Mouse (Mus musculus): ENCODE results near the gene Zkscan17.
A peak's percentile ranks its signal among the peaks of the same experiment; 100 is the strongest.

Gene Zkscan17

DNA sequence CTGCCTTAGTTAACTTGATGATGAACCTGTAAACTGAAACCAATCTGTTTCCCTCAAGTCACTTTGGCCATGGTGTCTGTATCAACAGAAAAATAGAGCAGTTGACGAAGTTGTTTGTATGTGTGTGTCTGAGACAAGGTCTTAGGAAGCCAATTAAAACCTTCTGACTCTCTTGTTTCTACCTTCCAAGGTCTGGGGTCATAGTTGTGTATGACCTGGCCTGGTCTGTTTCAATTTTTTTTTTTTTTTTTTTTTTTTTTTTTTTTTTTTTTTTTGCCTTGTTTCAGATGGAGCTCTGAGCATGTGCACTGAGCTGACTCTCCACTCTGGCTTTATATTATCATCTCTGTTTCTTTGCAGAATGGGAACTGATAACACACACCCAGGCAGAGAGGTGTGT lies 9.1 kb downstream of the Zkscan17 start:
- no peak for DNase-seq

DNA sequence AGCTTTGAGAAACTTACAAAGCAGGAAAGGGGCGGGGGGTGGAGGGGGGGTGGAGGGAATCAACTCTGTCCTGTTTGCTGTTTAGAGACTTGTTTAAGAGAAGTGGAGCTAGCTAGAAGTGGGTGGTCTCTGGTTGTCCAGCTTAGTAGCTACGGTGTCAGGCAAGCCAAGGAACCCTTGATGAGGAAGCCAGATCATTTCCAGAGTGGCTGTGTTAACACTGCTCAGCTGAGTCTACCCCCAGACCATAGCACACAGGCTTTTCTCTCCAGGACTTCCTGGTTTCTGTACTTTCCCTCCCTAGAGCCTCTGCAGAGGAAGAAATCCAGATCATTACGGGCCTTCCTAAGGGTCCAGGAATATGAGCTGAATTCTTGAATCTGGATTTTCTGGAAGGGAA lies 11.8 kb downstream of the Zkscan17 start:
- no peak for DNase-seq

DNA sequence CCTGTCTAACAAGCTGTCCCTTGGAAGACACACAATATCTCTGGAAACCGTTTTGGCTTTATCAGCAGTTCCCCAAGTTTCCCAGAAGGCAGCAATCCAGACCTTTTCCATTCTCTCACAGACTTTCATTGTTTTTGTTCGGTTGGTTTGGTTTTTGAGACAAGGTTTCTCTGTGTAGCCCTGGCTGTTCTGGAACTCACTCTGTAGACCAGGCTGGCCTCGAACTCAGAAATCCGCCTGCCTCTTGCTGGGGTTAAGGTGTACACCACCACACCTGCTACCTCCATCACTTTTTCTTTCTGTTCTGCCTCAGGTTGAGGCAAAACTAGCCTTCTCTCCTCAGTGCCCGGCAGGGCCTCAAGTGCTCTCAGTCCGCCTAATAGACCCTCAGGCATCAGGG lies 12.2 kb downstream of the Zkscan17 start:
- no peak for DNase-seq

DNA sequence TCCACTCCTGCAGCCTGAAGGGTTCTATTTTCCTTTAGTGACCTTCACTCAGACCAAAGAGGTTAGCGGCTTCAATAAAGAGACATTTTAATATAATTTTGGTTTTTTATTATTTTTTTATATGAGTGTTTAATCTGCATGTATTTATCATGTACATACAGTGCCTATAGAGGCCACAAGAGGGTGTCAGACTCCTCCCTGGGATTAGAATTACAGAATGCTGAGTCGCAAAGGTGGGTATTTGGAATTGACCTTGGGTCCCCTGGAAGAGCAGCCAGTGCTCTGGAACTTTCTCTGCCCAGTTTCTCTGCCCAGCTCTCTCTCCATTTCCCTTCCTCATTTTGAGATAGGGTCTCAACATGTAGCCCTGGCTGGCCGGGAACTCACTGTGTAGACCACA lies 13.0 kb downstream of the Zkscan17 start:
- DNase-seq, result no peak

DNA sequence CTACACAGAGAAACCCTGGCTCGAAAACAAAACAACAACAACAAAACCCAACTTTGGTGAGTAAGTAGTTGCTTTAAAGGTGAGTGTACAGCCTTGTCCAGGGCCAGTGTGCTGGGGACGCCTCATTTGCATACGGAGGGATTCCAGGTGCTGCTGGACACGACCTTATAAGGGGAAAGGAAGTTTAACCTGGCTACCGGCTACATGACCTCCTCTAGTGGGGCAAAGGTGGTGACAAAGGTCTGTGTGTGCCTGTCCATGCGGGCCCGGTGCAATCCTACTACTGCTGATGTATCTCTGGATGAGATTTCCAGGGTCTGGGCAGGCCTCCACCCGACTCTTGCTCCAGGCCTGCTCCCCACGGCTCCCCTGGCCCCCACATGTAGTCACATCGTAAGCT lies 13.8 kb downstream of the Zkscan17 start:
- no peak for DNase-seq

DNA sequence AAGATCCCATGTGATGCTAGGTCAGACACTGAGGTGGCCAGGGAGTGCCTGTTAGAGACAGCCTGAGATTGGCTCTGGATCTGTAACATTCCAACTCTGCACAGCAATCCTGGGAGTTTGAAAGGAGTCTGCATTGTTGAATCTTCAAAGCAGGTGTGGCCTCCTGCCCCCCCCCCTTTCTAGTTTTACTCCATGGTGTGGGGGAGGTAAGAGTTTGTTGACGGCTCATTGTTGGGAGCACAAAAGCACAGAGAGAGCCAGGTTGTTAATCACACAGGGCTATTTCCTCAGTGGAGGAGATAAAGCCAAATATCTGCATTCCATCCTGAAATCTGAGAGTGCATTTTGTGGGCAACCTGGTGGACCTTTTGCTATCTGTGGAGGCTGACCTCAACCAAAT lies 15.0 kb downstream of the Zkscan17 start:
- DNase-seq, result no peak

DNA sequence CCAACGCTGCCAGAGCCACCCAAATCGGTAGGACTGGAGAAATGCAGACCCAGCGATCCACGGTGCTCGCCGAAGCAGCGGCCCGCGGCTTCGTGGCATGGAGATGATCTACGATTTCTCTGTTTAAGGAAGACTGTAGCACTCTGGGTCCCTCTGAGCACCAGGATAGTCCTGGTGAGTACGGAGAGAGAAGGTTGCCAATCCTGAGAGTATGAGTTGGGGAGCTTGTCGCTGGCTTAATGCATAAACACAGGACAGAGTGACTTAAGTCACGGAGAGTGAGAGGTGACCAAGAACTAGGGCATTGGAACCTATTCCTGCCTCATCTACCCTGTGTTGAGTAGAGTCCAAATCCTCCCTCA lies 19.9 kb downstream of the Zkscan17 start:
- no peak for DNase-seq

DNA sequence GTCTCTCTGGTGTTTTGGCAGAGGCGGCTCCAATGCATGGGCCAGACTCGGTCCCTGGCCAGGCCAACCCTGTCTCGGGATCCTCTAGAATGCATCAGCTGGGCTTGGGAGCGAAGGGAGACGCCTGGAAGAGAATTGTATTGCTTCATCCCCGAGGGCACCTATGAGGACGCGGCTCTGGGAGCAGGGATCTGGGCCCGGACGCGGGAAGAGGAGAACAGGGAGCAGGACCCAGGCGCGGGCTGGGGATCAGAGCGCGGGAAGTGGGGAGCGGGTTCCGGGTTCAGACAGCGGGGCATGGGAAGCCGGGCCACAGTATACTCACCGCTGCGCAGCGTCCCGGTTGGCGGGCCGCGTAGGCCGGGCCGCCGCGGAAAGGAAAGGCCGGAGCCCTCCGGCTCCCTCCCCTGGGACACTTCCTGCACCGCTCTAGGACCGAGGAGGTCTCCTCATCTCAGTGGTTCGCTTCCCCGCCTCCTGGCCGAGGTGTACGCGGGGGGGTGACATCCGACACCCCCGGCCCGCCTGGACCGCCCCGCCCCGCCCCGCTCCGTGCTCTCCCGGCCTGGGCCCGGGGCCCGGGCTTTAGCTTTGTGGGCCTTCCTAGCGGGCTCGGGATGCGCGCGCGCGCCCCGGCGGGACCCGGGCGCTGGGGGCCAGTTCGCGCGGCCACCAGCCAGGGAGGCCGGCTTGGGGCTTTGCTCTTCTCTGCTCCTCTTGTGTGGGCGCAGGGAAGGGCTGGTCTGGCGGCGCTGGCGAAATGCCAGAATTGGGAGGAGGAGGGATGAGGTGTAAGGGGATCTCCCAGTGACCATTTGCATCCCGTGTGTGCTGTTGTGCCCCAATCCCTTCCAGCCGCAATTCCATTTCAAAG lies 20.5 kb downstream of the Zkscan17 start:
- peak; percentile 94 for DNase-seq

DNA sequence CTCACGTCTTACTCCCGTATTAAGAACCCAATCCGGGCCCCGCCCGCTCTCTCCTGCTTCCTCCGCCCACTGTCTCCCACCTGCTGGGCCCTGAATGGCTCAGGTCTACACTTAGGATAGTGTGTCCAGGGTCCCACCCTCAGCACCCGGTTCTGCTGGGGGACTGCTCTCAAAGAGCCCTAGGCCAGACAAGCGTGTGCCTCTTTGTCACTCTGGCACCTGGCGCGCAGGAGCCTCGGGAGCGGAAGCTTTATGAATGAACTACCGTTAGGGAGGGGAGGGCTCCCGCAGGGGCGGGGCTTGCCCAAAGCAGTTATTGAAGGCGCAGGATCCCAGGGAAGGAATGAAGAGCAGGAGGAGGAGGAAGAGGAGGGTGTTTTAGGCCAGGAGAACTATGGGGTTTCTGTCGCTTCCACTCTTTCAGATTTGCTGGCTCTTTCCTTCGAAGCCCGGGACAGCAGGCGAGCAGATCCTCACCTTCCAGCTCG lies 21.2 kb downstream of the Zkscan17 start:
- peak; percentile 77 for DNase-seq

DNA sequence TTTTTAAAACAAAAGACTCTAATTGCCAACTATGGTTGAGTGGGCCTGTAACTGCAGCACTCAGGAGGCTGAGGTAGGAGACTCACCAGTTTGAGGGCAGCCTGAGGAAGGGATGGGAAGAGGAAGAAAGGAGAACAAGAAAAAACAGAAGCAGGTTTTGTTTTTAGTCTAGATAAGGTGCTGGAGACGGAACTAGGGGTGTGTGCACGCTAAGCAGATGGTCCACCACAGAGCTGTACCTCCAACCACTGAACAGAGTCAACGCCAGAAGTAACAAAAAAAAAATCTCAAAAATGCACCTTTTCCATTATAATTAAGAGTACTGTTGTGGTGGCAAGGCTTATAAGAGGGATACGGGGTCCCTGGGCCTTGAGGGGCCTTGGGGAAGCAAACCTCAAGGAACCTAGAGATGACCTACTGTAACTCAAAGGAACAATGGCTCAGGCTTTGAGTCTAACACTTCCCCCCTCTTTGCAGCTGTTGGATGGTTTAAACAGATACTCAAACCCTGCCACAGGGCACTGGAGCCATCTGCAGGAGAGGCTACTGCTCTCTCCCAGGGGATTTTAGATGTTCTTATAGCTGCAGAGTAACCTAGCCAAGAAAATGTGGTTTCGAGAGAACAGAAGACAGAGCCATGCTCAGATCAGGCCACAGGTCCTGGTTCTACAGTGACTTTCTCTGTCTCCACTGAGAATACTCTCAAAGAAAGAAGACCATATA lies 24.4 kb downstream of the Zkscan17 start:
- DNase-seq, result no peak

DNA sequence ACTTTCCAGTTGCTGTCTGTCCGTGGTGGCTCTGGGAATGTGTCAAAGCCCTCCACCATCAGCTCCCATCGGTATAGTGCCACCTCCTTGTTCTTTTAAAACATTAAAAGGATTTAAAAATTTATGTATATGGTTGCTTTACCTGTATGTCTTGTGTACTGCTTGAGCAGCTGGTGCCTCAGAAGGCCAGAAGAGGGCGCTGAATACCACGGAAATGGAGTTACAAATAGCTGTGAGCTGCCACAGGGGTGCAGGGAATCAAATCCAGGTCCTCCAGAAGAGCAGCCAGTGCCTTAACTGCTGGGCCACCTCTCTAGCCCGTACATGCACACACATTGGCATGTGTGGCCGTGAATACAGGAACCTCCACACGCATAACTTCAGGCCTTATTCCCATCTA lies 28.8 kb downstream of the Zkscan17 start:
- no peak for DNase-seq

DNA sequence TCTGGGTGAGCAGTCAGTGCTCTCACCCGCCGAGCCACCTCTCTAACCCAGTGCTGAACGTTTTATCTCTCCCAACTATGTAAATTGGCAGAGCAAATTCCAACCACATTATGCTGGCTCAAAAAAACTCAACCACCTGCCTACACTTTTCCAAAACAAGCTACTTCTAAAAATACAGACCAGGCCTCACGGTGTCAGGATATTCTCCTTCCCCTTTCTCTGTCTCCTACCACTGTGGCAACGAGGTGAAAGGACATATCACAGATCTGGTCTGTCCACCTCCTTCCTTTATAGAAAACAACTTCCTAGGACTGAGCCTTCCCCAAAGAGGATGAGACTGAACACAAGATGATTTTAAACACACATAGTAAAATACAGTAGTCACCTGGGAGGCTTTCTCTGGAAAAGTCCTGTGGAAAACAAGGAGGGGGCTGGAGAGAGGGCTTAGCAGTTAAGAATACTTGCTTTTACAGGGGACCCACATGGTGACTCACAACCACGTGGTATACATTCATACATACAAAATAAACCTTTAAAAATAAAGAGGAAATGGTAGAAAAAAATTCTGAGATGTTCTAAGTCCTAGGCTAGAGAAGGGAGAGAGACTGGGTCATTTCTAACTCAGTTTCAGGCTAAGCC lies 29.8 kb downstream of the Zkscan17 start:
- no peak for DNase-seq

DNA sequence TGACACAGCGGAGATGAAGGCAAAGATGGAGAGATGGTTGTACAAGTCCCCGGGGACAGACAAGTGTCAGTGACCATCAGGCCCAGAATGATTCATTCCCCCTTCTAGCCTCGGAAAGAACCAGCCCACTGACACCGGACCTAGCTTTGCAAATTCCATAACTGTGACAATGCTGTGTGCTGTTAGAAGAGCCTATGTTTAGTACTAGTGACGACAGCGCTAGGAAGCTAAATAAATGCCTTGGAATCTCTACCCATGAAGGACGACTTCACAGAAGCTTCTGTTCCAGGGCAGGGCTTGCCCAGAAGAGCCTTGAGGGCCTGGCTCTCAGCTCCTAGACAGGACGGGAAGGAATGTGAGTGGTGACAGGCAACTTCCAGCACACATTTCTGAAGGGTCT lies 40.3 kb downstream of the Zkscan17 start:
- no peak for DNase-seq

DNA sequence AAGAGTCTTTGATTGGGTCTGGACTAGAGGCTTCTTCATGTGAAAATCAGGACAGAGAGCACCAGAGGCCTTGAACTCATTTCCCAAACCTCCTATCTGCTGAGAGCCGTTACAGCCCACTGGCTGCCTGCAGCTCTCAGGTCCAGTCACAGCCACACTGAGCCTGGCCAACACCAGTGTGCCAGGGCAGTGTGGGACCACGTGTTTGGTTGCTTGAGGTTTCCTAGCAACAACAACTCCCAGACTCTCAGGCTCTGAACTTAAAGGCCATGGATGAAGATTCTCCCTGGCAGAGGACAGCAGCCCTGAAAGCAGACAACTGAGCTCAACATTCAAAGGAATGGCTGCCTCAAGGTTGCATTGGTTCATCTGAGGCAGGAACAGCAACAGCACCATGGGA lies 40.9 kb downstream of the Zkscan17 start:
- DNase-seq, result no peak

DNA sequence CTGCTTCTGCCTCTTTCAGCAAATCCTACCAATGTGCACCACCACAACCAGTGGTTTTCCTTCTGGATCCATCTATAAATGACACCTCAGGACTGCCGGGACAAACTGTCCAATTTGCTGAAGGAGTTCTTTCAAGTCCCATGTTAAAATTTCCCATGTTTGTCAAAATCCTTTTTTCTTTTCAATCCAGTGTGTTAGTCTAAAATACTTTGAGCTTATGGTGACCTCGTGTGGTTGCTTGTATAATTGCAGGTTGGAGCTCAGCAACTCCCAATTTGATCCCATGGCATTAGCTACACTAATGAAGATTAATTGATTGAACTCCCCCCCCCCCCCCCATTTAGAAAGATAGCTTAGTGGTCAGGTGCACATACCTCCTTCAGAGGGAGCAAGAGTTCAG lies 43.3 kb downstream of the Zkscan17 start:
- peak; percentile 76 for DNase-seq

DNA sequence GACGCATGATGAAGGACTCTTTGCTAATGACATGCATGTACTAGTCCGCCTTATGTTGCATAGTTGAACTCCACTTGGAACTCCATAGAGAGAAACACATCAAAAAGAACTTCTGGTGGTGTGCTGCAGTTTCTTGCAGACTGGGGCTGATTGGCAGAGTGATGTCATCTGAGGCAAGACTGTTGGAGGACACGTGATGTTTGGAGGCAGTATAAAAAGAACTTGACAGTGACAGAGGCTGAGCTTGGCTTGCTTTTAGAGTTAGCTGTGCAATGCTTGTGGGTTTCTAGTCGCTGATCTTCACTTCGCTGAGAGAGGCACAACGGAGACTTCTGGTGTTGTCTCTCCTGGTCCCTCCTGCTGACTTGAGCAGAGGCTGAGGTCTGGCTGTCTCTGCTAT lies 49.3 kb downstream of the Zkscan17 start:
- DNase-seq, result no peak

DNA sequence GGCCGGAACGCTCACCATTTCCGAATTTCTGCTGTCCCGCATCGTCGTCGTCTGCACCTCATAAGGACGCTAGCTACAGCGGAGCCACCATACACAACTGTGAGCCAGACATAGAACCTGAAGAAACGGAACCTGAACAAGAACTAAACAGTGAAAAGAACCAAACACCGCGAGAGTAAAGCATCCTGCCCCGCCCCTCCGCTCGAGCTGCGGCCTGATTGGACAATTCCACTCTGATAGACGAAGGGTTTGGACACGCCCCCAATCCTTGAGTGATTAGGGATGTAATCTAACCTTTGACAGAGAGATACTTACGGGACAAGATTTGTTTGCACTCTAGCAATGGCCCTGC lies 54.2 kb downstream of the Zkscan17 start, which contains the start of gene Zfp867:
Zfp867 (minus strand) TSS at position 149 of the 352 bp plus-strand sequence.
- peak; percentile 94 for DNase-seq

DNA sequence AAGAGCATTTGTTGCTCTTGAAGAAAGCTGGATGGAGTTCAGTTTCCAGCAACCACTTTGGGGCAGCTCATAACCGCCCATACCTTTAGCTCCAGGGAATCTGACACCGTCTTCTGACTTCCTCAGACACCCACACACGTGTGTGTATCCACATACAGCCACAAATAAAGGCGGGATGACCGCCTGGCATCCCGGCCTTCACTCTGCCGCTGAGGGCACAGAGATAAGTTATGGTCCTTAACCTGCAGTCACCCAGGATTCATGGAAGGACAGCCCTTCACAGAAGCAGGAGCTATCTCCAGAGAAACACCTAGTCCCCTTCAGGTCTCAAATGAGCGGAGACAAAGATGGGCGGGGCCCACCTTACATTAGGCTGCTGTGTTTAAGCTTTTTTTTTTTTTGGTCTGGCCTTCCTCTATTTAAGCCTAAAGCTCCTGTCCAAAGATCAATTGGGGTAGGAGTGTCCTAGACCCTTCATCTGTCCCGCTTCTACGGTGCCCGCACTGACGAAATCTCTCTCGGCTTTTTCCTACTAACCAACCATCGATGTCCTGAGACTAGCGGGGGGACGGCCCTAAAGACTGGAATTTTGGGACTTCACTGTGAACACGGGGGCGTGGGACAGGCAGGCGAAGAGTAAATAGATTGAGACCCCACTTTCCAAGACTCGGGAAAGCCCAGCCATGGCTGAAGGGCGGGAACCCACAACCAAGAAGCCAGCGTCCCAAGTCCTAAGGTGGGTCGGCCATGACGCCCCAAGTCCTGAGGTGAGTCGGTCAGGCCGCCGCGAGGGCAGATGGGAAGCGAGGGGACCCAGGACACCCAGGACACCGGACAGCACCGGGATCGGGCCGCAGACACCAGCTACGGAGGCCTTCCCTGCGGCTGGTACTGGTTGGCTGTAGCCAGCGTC lies 54.9 kb downstream of the Zkscan17 start:
- DNase-seq, result no peak

DNA sequence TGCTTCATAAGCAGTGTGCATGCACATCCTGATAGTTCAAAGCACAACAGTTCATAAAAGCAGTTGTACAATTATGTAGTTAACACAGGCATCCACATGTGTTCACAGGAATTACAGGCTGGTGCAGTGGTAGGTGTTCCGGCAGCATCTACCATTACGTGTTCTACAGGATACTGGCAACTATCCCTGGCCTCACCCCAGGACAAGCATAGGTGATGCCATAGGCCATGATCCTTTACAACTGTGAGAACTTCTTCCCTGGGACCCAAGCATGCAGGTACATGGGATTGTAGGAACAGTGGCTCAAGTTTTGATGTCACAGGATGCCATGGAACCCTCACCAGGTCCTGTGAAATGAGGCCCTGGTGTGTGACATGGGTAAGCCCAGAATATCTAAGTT lies 66.1 kb downstream of the Zkscan17 start:
- DNase-seq, result no peak

DNA sequence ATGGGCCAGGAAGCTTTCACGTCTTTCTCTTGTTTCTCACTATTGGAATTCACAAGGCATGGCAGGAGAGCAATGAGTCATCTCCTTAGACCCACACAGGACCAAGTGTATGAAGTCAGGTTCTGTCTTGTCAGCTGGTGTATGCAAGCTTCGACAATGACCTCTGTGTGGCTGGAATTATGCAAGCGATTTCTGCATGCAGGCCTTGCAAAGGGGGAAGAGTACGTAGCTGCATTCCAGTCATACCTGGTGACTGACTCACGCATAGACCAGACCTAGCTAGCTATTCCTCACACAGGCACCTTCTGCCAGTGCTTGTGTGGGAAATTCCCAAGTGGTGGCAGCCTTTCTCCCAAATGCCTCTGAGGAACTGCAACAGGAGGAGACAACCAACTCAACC lies 67.6 kb downstream of the Zkscan17 start:
- no peak for DNase-seq

DNA sequence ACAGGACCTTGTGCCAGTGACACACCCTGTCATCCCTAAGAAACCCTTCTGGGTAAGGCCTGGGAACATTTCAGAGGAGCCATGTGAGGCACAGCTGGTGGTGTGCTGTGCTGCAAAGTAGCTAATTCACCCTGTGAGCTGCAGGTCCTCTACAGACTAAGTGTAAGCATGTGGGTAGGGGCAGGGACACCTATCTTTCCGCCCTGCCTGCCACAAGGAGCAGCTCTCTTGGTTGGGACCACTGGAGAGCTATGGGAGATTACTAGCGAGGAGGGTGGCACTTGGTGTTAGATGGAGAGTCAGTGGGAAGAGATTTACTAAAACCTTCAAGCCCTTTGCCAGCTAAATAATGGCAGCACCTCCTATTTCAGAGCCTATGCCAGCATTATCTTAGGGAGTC lies 69.7 kb downstream of the Zkscan17 start:
- DNase-seq, result no peak

DNA sequence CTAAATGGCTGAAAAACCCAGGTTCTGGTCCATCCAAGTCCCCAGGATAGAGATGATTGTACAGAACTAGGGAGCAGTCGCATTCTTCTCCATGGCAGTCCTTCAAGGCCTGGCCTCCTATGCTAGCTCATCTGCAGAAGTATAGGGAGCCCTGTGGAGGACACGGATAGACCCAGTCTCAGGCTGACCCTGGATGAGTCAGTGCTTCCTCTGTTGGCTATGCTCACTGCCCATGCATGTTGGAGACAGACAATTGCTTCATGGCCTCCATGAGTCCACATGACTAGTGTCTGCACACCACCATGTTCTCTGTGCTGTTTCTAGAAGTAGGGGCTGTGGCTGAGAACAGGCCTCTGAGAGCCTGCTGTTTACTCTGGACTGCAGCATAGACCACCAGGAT lies 70.2 kb downstream of the Zkscan17 start:
- no peak for DNase-seq

DNA sequence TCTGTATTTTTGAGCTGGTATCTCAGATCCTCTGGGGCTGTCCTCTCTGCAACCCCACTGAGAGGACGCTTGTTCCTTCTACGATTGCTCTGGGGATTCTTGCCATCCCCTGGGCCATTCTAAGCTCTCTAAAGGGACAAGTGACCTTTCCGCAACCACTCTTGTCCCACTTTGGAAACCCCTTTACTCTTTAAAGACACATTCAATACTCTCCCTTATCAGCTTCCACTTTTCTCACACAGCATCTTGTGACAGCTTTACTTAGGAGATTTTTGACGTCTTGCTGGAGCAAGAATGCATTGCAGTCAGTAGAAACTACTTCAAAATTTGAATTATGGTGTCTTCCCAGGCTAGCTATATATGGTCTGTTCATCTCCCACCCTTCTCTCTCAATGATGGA lies 75.5 kb downstream of the Zkscan17 start, which contains the start of gene Snap47:
Snap47 (minus strand) TSS at position 101 of the 400 bp plus-strand sequence.
- no peak for DNase-seq

Measured in retina, postnatal 1 day (tissue).